Mouse (Mus musculus) small intestine, adult 2 months (tissue): ENCODE measurements around the gene Nr2f2. TPM values are rescaled to one million over a fixed set of nuclear protein-coding genes. Genes with fewer than 3 reads are reported as not detected.
A peak's percentile ranks its signal among the peaks of the same experiment; 100 is the strongest.

Experiments used
- H3K27ac ChIP-seq: fragments of 200-500 bp; 2 replicates; pipeline ENCODE4 v1.5.1; 2012; ENCODE audit warnings: low read depth, low read length, control low read depth, inconsistent platforms; ENCODE audit not compliant: insufficient read depth
- H3K27me3 ChIP-seq: fragments of 200-500 bp; 2 replicates; pipeline ENCODE4 v1.6.1; 2012; ENCODE audit warnings: mild to moderate bottlenecking, moderate library complexity, low read length, inconsistent platforms; ENCODE audit not compliant: control insufficient read depth, insufficient read depth
- H3K36me3 ChIP-seq: fragments of 200-500 bp; 2 replicates; pipeline ENCODE4 v1.6.1; 2012; ENCODE audit warnings: mild to moderate bottlenecking, low read length, control low read depth, inconsistent platforms; ENCODE audit not compliant: control insufficient read depth, insufficient read depth
- H3K4me1 ChIP-seq: fragments of 200-500 bp; 2 replicates; pipeline ENCODE4 v1.6.1; 2012; ENCODE audit warnings: low read length, inconsistent platforms, mixed read lengths; ENCODE audit not compliant: control insufficient read depth, insufficient read depth, insufficient read length
- H3K4me3 ChIP-seq: fragments of 200-500 bp; 2 replicates; pipeline ENCODE4 v1.5.1; 2012; ENCODE audit warnings: low read depth, mild to moderate bottlenecking, control low read depth, inconsistent platforms, low read length, moderate library complexity
- CTCF ChIP-seq: fragments of 200-500 bp; IDR thresholded peaks from 2 replicates; pipeline ENCODE4 v1.5.1; 2012; ENCODE audit warnings: low read depth, mild to moderate bottlenecking, control low read depth, inconsistent platforms, low read length, moderate library complexity, mixed read lengths; ENCODE audit not compliant: insufficient replicate concordance, insufficient read length; ENCODE audit errors: extremely low read depth
- POLR2A ChIP-seq: fragments of 200-500 bp; IDR thresholded peaks from 2 replicates; pipeline ENCODE4 v1.6.1; 2012; ENCODE audit warnings: low read depth, mild to moderate bottlenecking, control low read depth, inconsistent platforms, low read length, moderate library complexity
- whole genome bisulfite sequencing: fragments of 180-500 bp; shearing (Covaris S2); methylation state at CpG from one replicate; pipeline ENCODE4 v1.1.7; 2018; 5-methylcytosine and 5-hydroxymethylcytosine counted together
- polyA plus RNA-seq: library from polyadenylated mRNA; depleted of rRNA; stranded (reverse); fragments of >200 nt; gene quantifications from 2 replicates; pipeline ENCODE4 v1.2.3, GENCODE M21; 2012

Gene Nr2f2
- polyA plus RNA-seq, 1 experiment = 35.0 TPM

- peak overlapping the region; percentile 64 for H3K4me3 ChIP-seq
- TF ChIP-seq POLR2A (no peak), CTCF (no peak)
- no peak overlapping the region for H3K27ac ChIP-seq
- 4% methylated on average over 55 of the region's 55 CpGs for WGBS
- H3K36me3 ChIP-seq = peaks cover 4% of the 10 kb centered on the region
- peaks cover 20% of the 10 kb centered on the region for H3K27me3 ChIP-seq
- peaks cover 3% of the 10 kb centered on the region; the same call in 1 of the 2 replicates for H3K4me1 ChIP-seq
These were observed 15.6 kb downstream of the Nr2f2 start for GRCm38 (mm10) chr7:70350781-70351551.

- H3K4me3 ChIP-seq = no peak overlapping the region; the same call in 1 of the 2 replicates
- no peak overlapping the region for H3K27ac ChIP-seq
- no peak for TF ChIP-seq CTCF
- no peak for TF ChIP-seq POLR2A
- H3K27me3 ChIP-seq = peaks cover 23% of the 10 kb centered on the region
- H3K4me1 ChIP-seq = peaks cover 4% of the 10 kb centered on the region; the same call in 1 of the 2 replicates
- peaks cover 4% of the 10 kb centered on the region for H3K36me3 ChIP-seq
- WGBS = 66% methylated on average over 20 of the region's 20 CpGs
These were observed 16.4 kb downstream of the Nr2f2 start for GRCm38 (mm10) chr7:70349981-70350670.

GRCm38 (mm10) chr7:70348977-70349615, 17.4 kb downstream of the Nr2f2 start:
- H3K4me3 ChIP-seq = no peak overlapping the region
- no peak for TF ChIP-seq POLR2A
- TF ChIP-seq CTCF = no peak
- H3K4me1 ChIP-seq = peaks cover 4% of the 10 kb centered on the region; the same call in 1 of the 2 replicates
- H3K27me3 ChIP-seq = peaks cover 23% of the 10 kb centered on the region
- WGBS = 26% methylated on average over 11 of the region's 11 CpGs
- no peak overlapping the region for H3K27ac ChIP-seq
- H3K36me3 ChIP-seq = peaks cover 2% of the 10 kb centered on the region; the same call in 1 of the 2 replicates

GRCm38 (mm10) chr7:70348064-70348976, 18.2 kb downstream of the Nr2f2 start:
- H3K4me3 ChIP-seq = no peak overlapping the region
- peaks cover 23% of the 10 kb centered on the region for H3K27me3 ChIP-seq
- no peak overlapping the region for H3K27ac ChIP-seq
- TF ChIP-seq CTCF (no peak), POLR2A (no peak)
- H3K4me1 ChIP-seq = peaks cover 4% of the 10 kb centered on the region; the same call in 1 of the 2 replicates
- no peaks in the 10 kb centered on the region for H3K36me3 ChIP-seq
- WGBS = 75% methylated on average over 30 of the region's 30 CpGs

DNA sequence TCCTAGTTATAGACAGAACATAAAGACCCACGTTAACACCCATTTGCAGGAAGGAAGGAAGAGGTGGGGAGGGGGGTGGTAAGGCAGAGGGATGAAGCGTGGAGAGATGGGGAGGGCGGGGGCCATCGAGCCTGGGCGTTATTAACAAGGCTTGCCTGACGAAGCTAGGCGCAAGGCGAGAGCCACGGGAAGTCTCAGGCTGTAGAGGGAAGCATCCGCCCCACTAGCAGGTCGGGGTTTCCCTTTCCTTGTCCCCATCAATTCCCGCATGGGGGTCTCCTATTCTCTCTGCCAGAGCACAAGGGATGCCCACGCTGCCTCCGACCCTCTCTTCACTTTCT, 18.9 kb downstream of the Nr2f2 start:
- TF ChIP-seq CTCF (no peak), POLR2A (no peak)
- H3K27ac ChIP-seq = no peak overlapping the region
- H3K4me3 ChIP-seq = no peak overlapping the region
- peaks cover 4% of the 10 kb centered on the region; the same call in 1 of the 2 replicates for H3K4me1 ChIP-seq
- peaks cover 23% of the 10 kb centered on the region for H3K27me3 ChIP-seq
- WGBS = 81% methylated on average over 14 of the region's 14 CpGs
- no peaks in the 10 kb centered on the region for H3K36me3 ChIP-seq

GRCm38 (mm10) chr7:70346951-70347617, 19.5 kb downstream of the Nr2f2 start:
- Histone ChIP-seq H3K27me3 (peaks cover 23% of the 10 kb centered on the region), H3K4me3 (no peak overlapping the region), H3K27ac (no peak overlapping the region), H3K4me1 (peaks cover 4% of the 10 kb centered on the region; the same call in 1 of the 2 replicates), H3K36me3 (no peaks in the 10 kb centered on the region)
- TF ChIP-seq CTCF (no peak), POLR2A (no peak)
- WGBS = 78% methylated on average over 20 of the region's 20 CpGs
